Mouse (Mus musculus) cerebellum, postnatal 10 days (tissue): ENCODE measurements at regions not wholly inside any gene's neighbourhood (a gene's known extent, or its start where the extent isn't known, plus 50 kb on each side); places are given as distances from the start of the nearest gene placed in this dataset.
A peak's percentile ranks its signal among the peaks of the same experiment; 100 is the strongest.

Source experiments
- DNase-seq, 2 experiments: peaks; one replicate each; pipeline ENCODE4 v3.0.0; 2021; ENCODE audit warnings: mixed read lengths in 2 of 2

- DNase-seq: peak; percentile 34 to 50
Observed at GRCm38 (mm10) chr2:52804106-52804825, 53.4 kb upstream of the Fmnl2 start.

GRCm38 (mm10) chr2:52804826-52805149, 52.9 kb upstream of the Fmnl2 start:
- DNase-seq: peak; percentile 20 to 42

- no peak for DNase-seq
Observed at GRCm38 (mm10) chr2:52807826-52808225, 49.8 kb upstream of the Fmnl2 start.
